Mouse (Mus musculus) hindbrain, embryonic 13.5 days (tissue): ENCODE data around the gene Sdhb. TPM values are rescaled to one million over a fixed set of nuclear protein-coding genes. Genes with fewer than 3 reads are reported as not detected.

Experiments used
- ATAC-seq: fragments of 200-750 bp; cut with Nextera tagmentation; 2 replicates; pipeline ENCODE4 v1.8.0; 2017; ENCODE audit warnings: moderate TSS enrichment; ENCODE audit not compliant: low FRiP score
- H3K27ac ChIP-seq: fragments of 300-500 bp; sonication (generic); 2 replicates; pipeline ENCODE4 v1.5.1; 2015; ENCODE audit warnings: inconsistent platforms, mild to moderate bottlenecking, moderate library complexity
- H3K27me3 ChIP-seq: fragments of 300-500 bp; sonication (generic); 2 replicates; pipeline ENCODE4 v1.6.1; 2015; ENCODE audit warnings: mild to moderate bottlenecking, inconsistent platforms
- H3K36me3 ChIP-seq: fragments of 300-500 bp; sonication (generic); 2 replicates; pipeline ENCODE4 v1.6.1; 2015; ENCODE audit warnings: mild to moderate bottlenecking, inconsistent platforms
- H3K4me1 ChIP-seq: fragments of 300-500 bp; sonication (generic); replicated peaks from 2 replicates; pipeline ENCODE4 v1.6.1; 2015; ENCODE audit warnings: inconsistent platforms
- H3K4me2 ChIP-seq: fragments of 300-500 bp; sonication (generic); 2 replicates; pipeline ENCODE4 v1.6.1; 2015; ENCODE audit warnings: inconsistent platforms, mild to moderate bottlenecking, moderate library complexity
- H3K4me3 ChIP-seq: fragments of 300-500 bp; sonication (generic); 2 replicates; pipeline ENCODE4 v1.5.1; 2015; ENCODE audit warnings: mild to moderate bottlenecking, inconsistent platforms
- H3K9ac ChIP-seq: fragments of 300-500 bp; sonication (generic); 2 replicates; pipeline ENCODE4 v1.6.1; 2015; ENCODE audit warnings: mild to moderate bottlenecking, inconsistent platforms
- H3K9me3 ChIP-seq: fragments of 300-500 bp; sonication (generic); 2 replicates; pipeline ENCODE4 v1.6.1; 2016; ENCODE audit warnings: inconsistent platforms
- WGBS: fragments of 180-500 bp; shearing (Covaris S2); methylation state at CpG from one replicate; pipeline ENCODE4 v1.1.7; 2015; 5-methylcytosine and 5-hydroxymethylcytosine counted together
- polyA plus RNA-seq: library from polyadenylated mRNA; unstranded; fragments of >200 nt; fragmentation: Nextera tagmentation; extraction: Ambion mirVana; gene quantifications from 2 replicates; pipeline ENCODE4 v1.2.1, GENCODE M21; 2015

The Sdhb gene
- polyA plus RNA-seq, 1 experiment from 2014 or later, result 442 TPM

- 61% methylated on average over 8 of the region's 8 CpGs for WGBS
- peak overlapping the region; percentile 32; the same call in 1 of the 2 replicates for H3K27ac ChIP-seq
- ATAC-seq, result peak; percentile 57
These were observed 31.3 kb upstream of the Sdhb start for GRCm38 (mm10) chr4:140929745-140930144.

GRCm38 (mm10) chr4:140930900-140931470, 30.0 kb upstream of the Sdhb start:
- no peak overlapping the region for H3K27ac ChIP-seq
- ATAC-seq, result no peak
- 67% methylated on average over 10 of the region's 10 CpGs for WGBS

More at GRCm38 (mm10) chr4:140929745-140930144, 31.3 kb upstream of the Sdhb start:
- H3K4me3 ChIP-seq, result no peak overlapping the region
- H3K36me3 ChIP-seq, result no peaks in the 10 kb centered on the region
- no peaks in the 10 kb centered on the region for H3K27me3 ChIP-seq
- H3K4me2 ChIP-seq, result no peak overlapping the region
- H3K9ac ChIP-seq, result no peak overlapping the region
- peaks cover 19% of the 10 kb centered on the region for H3K4me1 ChIP-seq
- H3K9me3 ChIP-seq, result no peaks in the 10 kb centered on the region

GRCm38 (mm10) chr4:140935643-140936042, 25.4 kb upstream of the Sdhb start:
- Histone ChIP-seq H3K9me3 (no peaks in the 10 kb centered on the region), H3K9ac (no peak overlapping the region), H3K36me3 (no peaks in the 10 kb centered on the region), H3K27ac (no peak overlapping the region), H3K27me3 (no peaks in the 10 kb centered on the region), H3K4me1 (peaks cover 13% of the 10 kb centered on the region), H3K4me2 (no peak overlapping the region), H3K4me3 (no peak overlapping the region)
- no peak for ATAC-seq
- WGBS, result 83% methylated on average over 9 of the region's 9 CpGs

More at GRCm38 (mm10) chr4:140930900-140931470, 30.0 kb upstream of the Sdhb start:
- H3K36me3 ChIP-seq, result no peaks in the 10 kb centered on the region
- no peaks in the 10 kb centered on the region for H3K9me3 ChIP-seq
- H3K4me2 ChIP-seq, result no peak overlapping the region
- H3K9ac ChIP-seq, result peak overlapping the region; percentile 35; the same call in 1 of the 2 replicates
- H3K27me3 ChIP-seq, result no peaks in the 10 kb centered on the region
- H3K4me1 ChIP-seq, result peaks cover 19% of the 10 kb centered on the region
- no peak overlapping the region for H3K4me3 ChIP-seq

- H3K27ac ChIP-seq, result no peak overlapping the region
- H3K4me3 ChIP-seq, result no peak overlapping the region
- H3K4me2 ChIP-seq, result no peak overlapping the region
- H3K9me3 ChIP-seq, result no peaks in the 10 kb centered on the region
- no peak overlapping the region for H3K9ac ChIP-seq
- ATAC-seq, result no peak
- H3K4me1 ChIP-seq, result no peaks in the 10 kb centered on the region
- WGBS, result 91% methylated on average over 12 of the region's 12 CpGs
- H3K27me3 ChIP-seq, result 0 out of 2 replicates have a peak, but pooled peaks cover 3% of the 10 kb centered on the region
- no peaks in the 10 kb centered on the region for H3K36me3 ChIP-seq
These were observed 16.6 kb upstream of the Sdhb start for GRCm38 (mm10) chr4:140944356-140944755.

GRCm38 (mm10) chr4:140944961-140945442, 16.0 kb upstream of the Sdhb start:
- H3K9ac ChIP-seq, result no peak overlapping the region
- no peak overlapping the region for H3K27ac ChIP-seq
- no peaks in the 10 kb centered on the region for H3K9me3 ChIP-seq
- 77% methylated on average over 5 of the region's 5 CpGs for WGBS
- no peak overlapping the region for H3K4me3 ChIP-seq
- ATAC-seq, result no peak
- no peak overlapping the region for H3K4me2 ChIP-seq
- H3K27me3 ChIP-seq, result 0 out of 2 replicates have a peak, but pooled peaks cover 3% of the 10 kb centered on the region
- no peaks in the 10 kb centered on the region for H3K4me1 ChIP-seq
- no peaks in the 10 kb centered on the region for H3K36me3 ChIP-seq

GRCm38 (mm10) chr4:140945571-140945970, 15.4 kb upstream of the Sdhb start:
- no peak overlapping the region for H3K4me2 ChIP-seq
- ATAC-seq, result no peak
- 0 out of 2 replicates have a peak, but pooled peaks cover 3% of the 10 kb centered on the region for H3K27me3 ChIP-seq
- H3K4me1 ChIP-seq, result no peaks in the 10 kb centered on the region
- 94% methylated on average over 4 of the region's 4 CpGs for WGBS
- H3K27ac ChIP-seq, result no peak overlapping the region
- no peak overlapping the region for H3K9ac ChIP-seq
- no peak overlapping the region for H3K4me3 ChIP-seq
- no peaks in the 10 kb centered on the region for H3K36me3 ChIP-seq
- no peaks in the 10 kb centered on the region for H3K9me3 ChIP-seq

- H3K4me1 ChIP-seq, result no peaks in the 10 kb centered on the region
- H3K4me3 ChIP-seq, result no peak overlapping the region
- H3K9ac ChIP-seq, result no peak overlapping the region
- no peak overlapping the region for H3K27ac ChIP-seq
- H3K4me2 ChIP-seq, result no peak overlapping the region
- no peak for ATAC-seq
- H3K27me3 ChIP-seq, result 0 out of 2 replicates have a peak, but pooled peaks cover 3% of the 10 kb centered on the region
- no peaks in the 10 kb centered on the region for H3K36me3 ChIP-seq
- WGBS, result 88% methylated on average over 4 of the region's 4 CpGs
- no peaks in the 10 kb centered on the region for H3K9me3 ChIP-seq
These were observed 15.0 kb upstream of the Sdhb start for GRCm38 (mm10) chr4:140946048-140946447.

GRCm38 (mm10) chr4:140946580-140947205, 14.3 kb upstream of the Sdhb start:
- Histone ChIP-seq H3K27me3 (0 out of 2 replicates have a peak, but pooled peaks cover 3% of the 10 kb centered on the region), H3K27ac (no peak overlapping the region), H3K4me3 (no peak overlapping the region), H3K4me1 (no peaks in the 10 kb centered on the region), H3K36me3 (no peaks in the 10 kb centered on the region), H3K9me3 (no peaks in the 10 kb centered on the region), H3K4me2 (no peak overlapping the region), H3K9ac (0 out of 2 replicates have a peak overlapping the region, but pooled peaks have one; percentile 13)
- WGBS, result 80% methylated on average over 14 of the region's 14 CpGs
- no peak for ATAC-seq

- Histone ChIP-seq H3K9me3 (no peaks in the 10 kb centered on the region), H3K36me3 (no peaks in the 10 kb centered on the region), H3K27ac (no peak overlapping the region), H3K27me3 (0 out of 2 replicates have a peak, but pooled peaks cover 3% of the 10 kb centered on the region), H3K4me3 (no peak overlapping the region), H3K4me1 (no peaks in the 10 kb centered on the region), H3K9ac (no peak overlapping the region), H3K4me2 (no peak overlapping the region)
- ATAC-seq, result no peak
- WGBS, result 82% methylated on average over 12 of the region's 12 CpGs
These were observed 13.2 kb upstream of the Sdhb start for GRCm38 (mm10) chr4:140947487-140948440.

GRCm38 (mm10) chr4:140948481-140948880, 12.5 kb upstream of the Sdhb start:
- Histone ChIP-seq H3K4me2 (no peak overlapping the region), H3K27me3 (0 out of 2 replicates have a peak, but pooled peaks cover 3% of the 10 kb centered on the region), H3K4me1 (no peaks in the 10 kb centered on the region), H3K27ac (no peak overlapping the region), H3K4me3 (no peak overlapping the region), H3K9ac (no peak overlapping the region), H3K9me3 (no peaks in the 10 kb centered on the region), H3K36me3 (no peaks in the 10 kb centered on the region)
- ATAC-seq, result no peak
- 89% methylated on average over 6 of the region's 6 CpGs for WGBS

GRCm38 (mm10) chr4:140949052-140949451, 12.0 kb upstream of the Sdhb start:
- H3K4me1 ChIP-seq, result no peaks in the 10 kb centered on the region
- H3K27me3 ChIP-seq, result 0 out of 2 replicates have a peak, but pooled peaks cover 3% of the 10 kb centered on the region
- no peak overlapping the region for H3K27ac ChIP-seq
- no peak overlapping the region for H3K4me3 ChIP-seq
- H3K9me3 ChIP-seq, result no peaks in the 10 kb centered on the region
- WGBS, result 81% methylated on average over 8 of the region's 8 CpGs
- no peak overlapping the region for H3K9ac ChIP-seq
- H3K4me2 ChIP-seq, result no peak overlapping the region
- no peaks in the 10 kb centered on the region for H3K36me3 ChIP-seq
- no peak for ATAC-seq

GRCm38 (mm10) chr4:140949616-140950015, 11.4 kb upstream of the Sdhb start:
- WGBS, result 88% methylated on average over 16 of the region's 16 CpGs
- no peak overlapping the region for H3K27ac ChIP-seq
- no peak overlapping the region for H3K4me2 ChIP-seq
- no peak overlapping the region for H3K9ac ChIP-seq
- no peak overlapping the region for H3K4me3 ChIP-seq
- no peaks in the 10 kb centered on the region for H3K36me3 ChIP-seq
- no peaks in the 10 kb centered on the region for H3K4me1 ChIP-seq
- H3K9me3 ChIP-seq, result no peaks in the 10 kb centered on the region
- 0 out of 2 replicates have a peak, but pooled peaks cover 3% of the 10 kb centered on the region for H3K27me3 ChIP-seq
- no peak for ATAC-seq
